Mouse (Mus musculus): ENCODE results near the gene Oas1a.

GRCm38 (mm10) chr5:120938586-120938985 lies 31.3 kb upstream of the Oas1a start:
- TF ChIP-seq CTCF (IDR thresholded peaks at IDR 0.05; ENCODE audit: borderline replicate concordance, insufficient read depth, low read depth, low read length) (no peak), POLR2A (IDR thresholded peaks at IDR 0.05; ENCODE audit: borderline replicate concordance, insufficient read depth, low read length) (no peak)
